Mouse (Mus musculus) left cerebral cortex, adult 8-10 months (tissue): ENCODE results near the gene Nav2. TPM values are rescaled to one million over a fixed set of nuclear protein-coding genes. Genes with fewer than 3 reads are reported as not detected.

Source experiments
- DNase-seq, 2 experiments: peaks; one replicate each; pipeline ENCODE4 v3.0.0; 2022; ENCODE audit warnings: low spot score in 2 of 2
- total RNA-seq, 4 experiments: library from RNA; stranded (reverse); gene quantifications; 2 replicates each; pipeline ENCODE4 v1.2.4; 2022

Gene Nav2
- total RNA-seq, 4 experiments from 2014 or later: 76.7 to 101 (median 89.2) TPM

GRCm38 (mm10) chr7:49506085-49506820 is 597.7 kb downstream of the Nav2 start:
- DNase-seq: no peak

- peak in 1 of 2 experiments; percentile 48 for DNase-seq
Observed at GRCm38 (mm10) chr7:49507943-49508506, 599.5 kb downstream of the Nav2 start.

DNA sequence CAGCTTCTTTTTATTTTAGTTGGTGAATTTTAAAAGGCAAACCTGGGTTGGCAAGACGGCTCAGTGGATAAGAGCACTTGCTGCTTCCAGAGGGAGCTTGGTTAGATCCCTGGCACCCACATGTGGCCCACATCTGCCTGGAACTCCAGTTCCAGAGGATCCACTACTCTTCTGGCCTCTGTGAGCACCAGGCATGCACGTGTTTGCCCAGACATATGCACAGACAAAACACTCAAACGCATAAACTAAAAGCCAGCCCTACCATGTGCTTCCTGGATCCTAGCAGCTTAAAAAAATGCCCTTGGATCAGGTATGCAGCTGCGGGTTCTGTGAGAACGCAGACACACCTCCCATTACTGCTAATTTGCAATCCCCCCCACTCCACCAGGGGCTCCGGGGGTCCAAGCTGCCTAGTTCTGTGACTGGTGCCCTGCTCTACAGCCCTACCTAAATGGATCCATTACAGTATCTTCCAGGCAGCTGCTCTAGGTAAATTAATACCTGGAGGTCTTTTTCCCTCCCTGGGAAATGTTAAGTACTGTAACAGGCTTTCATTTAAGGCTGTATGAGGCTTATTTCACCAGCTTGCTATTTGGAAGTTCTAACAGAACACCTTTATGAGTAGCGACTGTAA is 603.4 kb downstream of the Nav2 start:
- no peak for DNase-seq

GRCm38 (mm10) chr7:49513763-49514437 is 605.4 kb downstream of the Nav2 start:
- DNase-seq: no peak

DNA sequence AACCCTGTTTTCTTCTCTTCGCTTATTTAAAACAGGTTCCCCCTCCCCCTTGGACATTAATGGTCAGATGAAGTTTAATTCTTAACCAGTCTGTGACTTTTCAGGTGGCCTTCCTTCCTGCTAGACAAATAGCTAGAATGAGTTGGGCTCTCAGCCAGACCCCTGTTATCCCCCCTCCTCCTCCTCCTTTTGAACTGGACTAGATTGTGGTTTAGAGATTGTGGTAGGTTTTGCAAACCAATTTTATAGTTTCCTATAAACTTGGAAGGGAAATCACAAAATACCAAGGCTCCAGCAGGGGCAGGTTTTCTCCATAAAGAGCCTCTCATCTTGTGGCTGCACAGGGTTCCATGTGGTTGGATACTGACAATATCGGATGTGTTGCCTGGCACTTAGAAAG is 606.5 kb downstream of the Nav2 start:
- no peak for DNase-seq

DNA sequence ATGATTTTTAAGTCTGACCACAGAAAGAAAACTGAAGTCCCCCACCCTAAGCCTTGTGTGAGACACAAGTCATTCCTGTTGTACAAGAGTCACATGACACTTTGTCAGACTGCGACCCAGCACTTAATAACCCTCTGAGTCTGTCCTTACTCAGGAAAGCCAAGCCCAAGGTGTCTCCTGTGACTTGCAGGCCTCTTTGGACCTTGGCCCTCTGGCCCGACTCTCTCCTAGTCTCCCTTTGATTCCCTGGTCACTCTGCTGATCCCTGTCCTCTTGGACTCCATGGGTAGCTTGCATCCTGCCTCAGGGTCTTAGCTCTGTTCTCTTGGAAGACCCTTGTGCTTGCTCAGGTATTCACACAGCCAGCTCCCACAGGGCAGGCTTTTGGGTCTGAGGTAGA is 612.0 kb downstream of the Nav2 start:
- DNase-seq: no peak

- no peak for DNase-seq
Observed at GRCm38 (mm10) chr7:49521349-49521748, 612.8 kb downstream of the Nav2 start.

DNA sequence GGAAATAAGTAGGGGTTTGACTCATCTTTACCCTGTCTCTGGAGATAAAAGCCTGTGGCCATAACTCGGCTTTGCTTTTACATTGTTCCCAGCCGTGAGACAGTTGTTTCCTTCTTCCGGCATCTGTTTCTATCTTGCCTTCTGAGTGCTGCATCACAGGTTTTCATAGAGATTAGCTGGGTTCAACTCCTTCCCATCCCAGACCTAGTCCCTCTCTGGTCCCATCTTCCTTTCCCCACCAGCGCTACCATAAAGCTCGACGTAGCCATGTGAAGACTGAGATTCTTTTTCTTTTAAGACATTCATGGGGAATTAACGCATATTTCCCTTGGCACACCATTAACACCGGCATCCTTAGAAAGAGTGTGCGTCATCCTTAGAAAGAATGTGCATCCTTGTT is 613.5 kb downstream of the Nav2 start:
- DNase-seq: no peak

DNA sequence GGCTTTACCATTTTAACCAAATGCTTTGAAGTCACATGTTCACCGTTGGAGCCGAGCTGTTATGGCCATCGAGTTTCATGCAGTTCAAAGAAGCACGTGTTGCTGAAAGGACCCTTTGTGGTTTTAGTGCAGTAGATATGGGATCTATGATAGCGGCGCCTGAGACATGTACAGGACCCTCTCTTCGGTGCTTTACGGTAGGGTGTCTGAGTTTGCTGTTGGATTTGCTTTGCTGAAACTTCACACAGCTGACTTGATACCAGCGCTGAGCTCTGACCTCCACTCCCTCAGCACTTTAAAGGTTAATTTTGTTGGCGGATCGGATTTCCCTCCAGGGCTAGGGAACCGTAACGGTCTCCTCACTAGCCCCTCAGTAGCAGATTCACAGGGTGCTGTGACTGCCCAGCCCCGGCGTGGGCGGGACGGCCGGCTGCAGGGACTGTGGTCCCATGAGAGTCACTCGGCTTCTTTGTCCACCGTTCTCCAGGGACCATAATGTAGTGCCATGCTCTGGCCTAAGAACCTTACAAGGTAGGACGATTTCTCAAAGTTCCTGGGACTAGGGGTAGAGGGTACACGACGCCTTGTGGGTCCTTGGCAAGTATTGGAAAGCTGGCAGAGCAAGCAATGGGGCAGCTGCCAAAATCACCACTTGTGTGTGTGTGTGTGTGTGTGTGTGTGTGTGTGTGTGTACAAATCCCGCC is 614.0 kb downstream of the Nav2 start:
- DNase-seq: no peak

DNA sequence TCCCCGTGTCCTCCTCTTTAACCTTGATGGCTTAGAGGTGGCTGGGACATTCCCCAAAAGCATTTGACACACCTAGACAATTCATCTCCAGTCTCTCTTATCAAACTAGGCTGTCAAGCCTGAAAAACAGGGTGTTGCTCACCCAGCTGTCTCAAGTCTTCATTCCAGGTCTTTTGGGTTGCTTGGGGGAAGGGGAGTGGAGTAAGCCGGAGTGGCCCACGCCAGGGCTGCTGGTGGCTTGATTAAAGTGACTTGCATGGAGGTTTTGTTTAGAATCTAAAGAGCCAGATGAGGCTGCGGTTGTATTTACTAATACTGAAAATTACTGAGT is 614.6 kb downstream of the Nav2 start:
- no peak for DNase-seq

DNA sequence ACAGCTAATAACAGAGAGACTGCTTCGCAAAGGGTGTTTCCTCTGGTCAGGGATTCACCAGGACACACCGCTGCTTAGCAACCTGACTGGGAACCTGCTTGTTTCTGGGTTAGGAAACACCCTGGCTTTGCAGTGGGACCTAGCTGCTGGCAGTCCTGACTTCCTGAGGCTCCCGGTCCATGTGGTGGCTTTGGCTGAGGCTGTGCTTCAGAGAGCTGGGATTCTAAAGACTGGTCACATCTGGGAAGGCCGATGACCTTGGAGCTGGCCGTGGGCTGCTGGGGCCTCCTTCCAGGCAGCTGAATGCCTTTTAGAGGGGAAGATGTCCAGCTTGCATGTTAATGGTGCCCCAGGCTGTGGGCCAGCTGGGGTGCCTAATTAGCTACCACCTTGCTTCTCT is 615.2 kb downstream of the Nav2 start:
- no peak for DNase-seq

DNA sequence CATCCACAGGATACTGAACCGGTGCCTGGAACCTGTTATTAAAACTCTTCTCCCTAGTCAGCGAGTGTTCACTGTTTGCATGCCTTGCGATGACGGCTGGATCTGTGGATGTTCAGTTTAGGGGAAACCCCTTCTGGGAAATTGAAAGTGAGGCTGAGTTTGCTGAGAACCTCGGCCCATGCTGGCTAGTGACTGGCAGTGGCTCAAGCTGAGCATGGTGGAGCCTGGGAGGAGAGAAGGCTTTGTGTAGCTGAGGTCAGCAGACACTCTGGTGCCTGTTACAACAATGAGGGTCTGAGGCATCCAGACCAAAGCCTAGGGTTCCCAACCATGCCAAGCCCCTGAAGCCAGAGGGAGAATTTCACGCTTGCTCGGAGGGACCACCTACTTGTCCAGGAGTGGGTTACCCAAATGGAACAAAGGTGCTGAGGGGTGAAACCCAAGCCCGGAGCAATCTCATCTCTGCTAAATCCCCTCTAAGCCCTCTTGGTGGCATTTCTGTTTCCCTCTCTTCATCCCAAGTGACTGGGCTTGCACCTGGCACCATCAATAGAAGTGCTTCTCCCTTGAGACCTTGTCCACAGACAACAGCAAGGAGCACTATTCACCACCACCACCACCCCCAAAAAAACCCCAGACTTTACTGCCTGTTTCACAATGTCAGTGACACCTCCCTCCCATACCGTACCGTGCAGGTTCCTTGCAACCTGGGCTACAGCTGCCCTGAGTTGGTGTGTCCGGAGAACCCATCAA is 617.0 kb downstream of the Nav2 start:
- no peak for DNase-seq

DNA sequence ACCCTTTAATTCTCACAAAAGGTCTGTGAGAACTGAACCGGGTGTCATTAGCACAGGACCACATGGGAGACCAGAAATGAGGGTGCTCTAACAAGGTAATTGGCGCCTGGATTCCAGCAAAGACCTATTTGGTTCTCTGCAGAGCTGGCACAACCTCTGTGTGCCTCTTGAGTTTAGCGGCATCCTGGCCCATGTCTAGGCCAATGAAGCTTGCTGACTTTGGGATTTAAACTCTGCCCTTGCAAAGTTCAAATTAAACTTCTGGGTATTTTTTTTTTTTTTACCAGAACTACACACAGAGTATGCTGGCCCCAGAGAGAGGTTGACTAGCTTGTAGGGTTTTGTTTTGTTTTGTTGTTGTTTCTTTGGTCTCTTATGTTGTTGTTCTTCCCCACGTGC is 617.6 kb downstream of the Nav2 start:
- no peak for DNase-seq

GRCm38 (mm10) chr7:49527495-49527894 is 619.0 kb downstream of the Nav2 start:
- DNase-seq: no peak

DNA sequence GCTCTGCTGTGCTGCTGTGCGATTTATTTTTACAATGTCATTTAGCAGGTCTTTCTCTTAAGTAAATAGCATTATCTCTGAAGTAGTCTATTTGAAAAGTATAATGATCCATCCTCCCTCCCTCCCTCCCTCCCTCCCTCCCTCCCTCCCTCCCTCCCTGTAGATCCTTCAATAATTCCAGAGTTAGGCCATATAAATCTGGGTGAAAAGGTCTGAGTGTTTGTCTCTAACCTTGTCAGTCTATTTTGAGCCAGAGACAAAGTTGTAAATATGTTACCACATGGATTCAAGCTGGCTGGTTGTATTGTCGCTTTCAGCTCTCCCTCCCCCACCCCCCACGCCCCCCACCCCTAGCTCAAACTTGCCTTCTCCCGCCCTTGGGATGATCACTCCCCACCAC is 619.4 kb downstream of the Nav2 start:
- no peak for DNase-seq

GRCm38 (mm10) chr7:49529498-49529897 is 621.0 kb downstream of the Nav2 start:
- no peak for DNase-seq

DNA sequence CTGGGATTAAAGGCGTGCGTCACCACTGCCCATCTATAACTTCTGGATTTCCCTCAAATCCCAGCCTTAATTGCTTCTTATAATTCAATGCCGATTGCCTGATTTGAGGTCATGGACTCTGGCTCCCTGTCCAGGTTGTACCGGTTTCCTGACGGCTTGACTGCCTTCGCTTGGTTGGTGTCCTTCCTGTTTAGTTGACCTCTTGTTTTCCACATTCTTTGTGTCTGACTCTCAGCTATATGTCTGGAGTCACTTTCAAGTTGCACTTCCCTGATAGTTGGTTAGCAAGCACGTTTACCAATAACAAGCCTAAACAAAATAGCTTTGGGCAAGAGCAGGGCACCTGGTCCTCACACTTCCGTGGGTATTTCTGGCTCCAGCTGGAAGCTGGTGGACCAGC is 625.1 kb downstream of the Nav2 start:
- DNase-seq: no peak

GRCm38 (mm10) chr7:49534208-49534607 is 625.7 kb downstream of the Nav2 start:
- no peak for DNase-seq

GRCm38 (mm10) chr7:49538360-49538759 is 629.8 kb downstream of the Nav2 start:
- DNase-seq: no peak

- no peak for DNase-seq
Observed at GRCm38 (mm10) chr7:49540181-49540580, 631.7 kb downstream of the Nav2 start.

DNA sequence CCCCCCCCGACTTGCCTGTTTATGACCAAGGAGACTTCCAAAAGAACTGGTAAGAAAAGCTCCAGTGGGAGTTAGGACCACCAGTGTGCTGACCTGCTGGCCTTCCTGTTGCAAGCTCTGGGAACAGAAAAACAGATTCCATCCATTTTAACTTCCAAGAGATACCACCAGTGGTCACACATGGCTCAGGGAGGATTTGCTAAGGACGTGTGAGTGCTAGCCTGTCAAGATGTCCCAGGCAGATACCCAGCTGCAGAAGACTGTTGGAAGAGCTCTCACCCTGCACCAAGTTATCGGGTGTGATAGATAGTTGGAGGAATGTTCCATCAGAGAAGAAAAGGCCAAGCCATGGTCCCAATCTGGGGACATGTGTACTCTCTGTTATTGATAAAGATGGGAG is 633.6 kb downstream of the Nav2 start:
- DNase-seq: no peak
